Mouse (Mus musculus) MEL (cell line): ENCODE data around the gene Actn1. TPM values are rescaled to one million over a fixed set of nuclear protein-coding genes. Genes with fewer than 3 reads are reported as not detected.

ENCODE experiments used
- DNase-seq: peaks from one replicate; pipeline ENCODE4 v3.0.0; 2011; ENCODE audit warnings: low read depth, low spot score
- H3K27ac ChIP-seq: 2 replicates; pipeline ENCODE4 v1.5.1; 2012; ENCODE audit warnings: low read depth, mild to moderate bottlenecking, control low read depth, low read length, moderate library complexity; ENCODE audit not compliant: control insufficient read depth
- H3K27me3 ChIP-seq, 2 experiments: fragments of 150-350 bp in 1 of 2; sonication (generic) in 1 of 2; 2 replicates each; pipeline ENCODE4 v1.6.1; 2012; ENCODE audit warnings: low read length in 2 of 2, mild to moderate bottlenecking in 2 of 2, improper control_type of control experiment in 1 of 2, moderate library complexity in 1 of 2; ENCODE audit not compliant: insufficient read depth in 2 of 2, control insufficient read depth in 1 of 2
- H3K36me3 ChIP-seq, 2 experiments: 2 replicates each; pipeline ENCODE4 v1.6.1; 2012 to 2014; ENCODE audit warnings: low read length in 2 of 2, improper control_type of control experiment in 1 of 2, inconsistent platforms in 1 of 2, mild to moderate bottlenecking in 1 of 2; ENCODE audit not compliant: insufficient read depth in 2 of 2, control insufficient read depth in 1 of 2
- H3K4me1 ChIP-seq, 2 experiments: fragments of 150-350 bp in 1 of 2; sonication (generic) in 1 of 2; 2 replicates each; pipeline ENCODE4 v1.6.1; 2012; ENCODE audit warnings: low read length in 2 of 2, improper control_type of control experiment in 1 of 2, mild to moderate bottlenecking in 1 of 2; ENCODE audit not compliant: insufficient read depth in 2 of 2, control insufficient read depth in 1 of 2
- H3K4me3 ChIP-seq, 2 experiments: fragments of 150-350 bp in 1 of 2; sonication (generic) in 1 of 2; 2 replicates each; pipeline ENCODE4 v1.5.1; 2012; ENCODE audit warnings: low read depth in 2 of 2, low read length in 2 of 2, mild to moderate bottlenecking in 2 of 2, moderate library complexity in 2 of 2, control low read depth in 1 of 2, improper control_type of control experiment in 1 of 2; ENCODE audit not compliant: control insufficient read depth in 1 of 2, insufficient read depth in 1 of 2
- H3K79me2 ChIP-seq: 2 replicates; pipeline ENCODE4 v1.6.1; 2012; ENCODE audit warnings: mild to moderate bottlenecking, low read length, moderate library complexity; ENCODE audit not compliant: control insufficient read depth, poor library complexity, insufficient read depth
- H3K9ac ChIP-seq: 2 replicates; pipeline ENCODE4 v1.6.1; 2012; ENCODE audit warnings: low read depth, mild to moderate bottlenecking, control low read depth, low read length, moderate library complexity; ENCODE audit not compliant: control insufficient read depth, poor library complexity, severe bottlenecking
- H3K9me3 ChIP-seq: fragments of 150-350 bp; sonication (generic); replicated peaks from 2 replicates; pipeline ENCODE4 v1.6.1; 2012; ENCODE audit warnings: mild to moderate bottlenecking, low read length, improper control_type of control experiment, moderate library complexity; ENCODE audit not compliant: insufficient read depth
- BHLHE40 ChIP-seq: IDR thresholded peaks from 2 replicates; pipeline ENCODE4 v1.6.1; 2012; ENCODE audit warnings: low read depth, mild to moderate bottlenecking, inconsistent platforms, low read length, improper control_type of control experiment, borderline replicate concordance
- ETS1 ChIP-seq: IDR thresholded peaks from 2 replicates; pipeline ENCODE4 v1.6.1; 2012; ENCODE audit warnings: low read depth, mild to moderate bottlenecking, inconsistent platforms, low read length, improper control_type of control experiment, moderate library complexity
- GATA1 ChIP-seq: IDR thresholded peaks from 2 replicates; pipeline ENCODE4 v1.6.1; 2011; ENCODE audit warnings: low read depth, low read length, improper control_type of control experiment
- HCFC1 ChIP-seq: IDR thresholded peaks from 2 replicates; pipeline ENCODE4 v1.6.1; 2012; ENCODE audit warnings: low read depth, mild to moderate bottlenecking, inconsistent platforms, low read length, improper control_type of control experiment, moderate library complexity
- MAFK ChIP-seq: IDR thresholded peaks from 2 replicates; pipeline ENCODE4 v1.6.1; 2011; ENCODE audit warnings: low read depth, mild to moderate bottlenecking, low read length, improper control_type of control experiment, borderline replicate concordance
- MXI1 ChIP-seq: IDR thresholded peaks from 2 replicates; pipeline ENCODE4 v1.6.1; 2011; ENCODE audit warnings: mild to moderate bottlenecking, low read depth, low read length, improper control_type of control experiment
- NELFE ChIP-seq: IDR thresholded peaks from 2 replicates; pipeline ENCODE4 v1.6.1; 2011; ENCODE audit warnings: low read depth, low read length, improper control_type of control experiment
- RAD21 ChIP-seq: IDR thresholded peaks from 2 replicates; pipeline ENCODE4 v1.6.1; 2011; ENCODE audit warnings: mild to moderate bottlenecking, low read depth, low read length, improper control_type of control experiment
- RCOR1 ChIP-seq: IDR thresholded peaks from 2 replicates; pipeline ENCODE4 v1.6.1; 2012; ENCODE audit warnings: low read depth, mild to moderate bottlenecking, inconsistent platforms, low read length, improper control_type of control experiment
- SIN3A ChIP-seq: IDR thresholded peaks from 2 replicates; pipeline ENCODE4 v1.6.1; 2012; ENCODE audit warnings: low read length, improper control_type of control experiment, inconsistent platforms
- USF1 ChIP-seq: IDR thresholded peaks from 2 replicates; pipeline ENCODE4 v1.6.1; 2014; ENCODE audit warnings: low read depth, mild to moderate bottlenecking, inconsistent platforms, low read length, improper control_type of control experiment, moderate library complexity
- ZKSCAN1 ChIP-seq: IDR thresholded peaks from 2 replicates; pipeline ENCODE4 v1.6.1; 2012; ENCODE audit warnings: low read depth, mild to moderate bottlenecking, inconsistent platforms, low read length, improper control_type of control experiment, moderate library complexity
- ZNF384 ChIP-seq: IDR thresholded peaks from 2 replicates; pipeline ENCODE4 v1.6.1; 2012; ENCODE audit warnings: low read depth, mild to moderate bottlenecking, inconsistent platforms, low read length, improper control_type of control experiment
- polyA plus RNA-seq, 2 experiments: library from polyadenylated mRNA; stranded (reverse) in 1 of 2; unstranded in 1 of 2; fragments of >175 nt in 1 of 2; fragments of >200 nt in 1 of 2; gene quantifications; 2 replicates each; pipeline versions ENCODE4 v1.2.1 to v1.2.4; 2012; ENCODE audit warnings: low replicate concordance in 2 of 2, low read depth in 1 of 2; ENCODE audit not compliant: insufficient read length in 2 of 2, insufficient read depth in 1 of 2, missing spikeins in 1 of 2
- total RNA-seq: library from RNA; depleted of rRNA; stranded (reverse); fragments of 300-350 nt; gene quantifications from 2 replicates; pipeline ENCODE4 v1.2.3, GENCODE M21; 2012; rRNA removed

Actn1 gene
- total and polyA plus RNA-seq, 3 experiments: 7.8 to 27.0 TPM; not detected in 1

DNA sequence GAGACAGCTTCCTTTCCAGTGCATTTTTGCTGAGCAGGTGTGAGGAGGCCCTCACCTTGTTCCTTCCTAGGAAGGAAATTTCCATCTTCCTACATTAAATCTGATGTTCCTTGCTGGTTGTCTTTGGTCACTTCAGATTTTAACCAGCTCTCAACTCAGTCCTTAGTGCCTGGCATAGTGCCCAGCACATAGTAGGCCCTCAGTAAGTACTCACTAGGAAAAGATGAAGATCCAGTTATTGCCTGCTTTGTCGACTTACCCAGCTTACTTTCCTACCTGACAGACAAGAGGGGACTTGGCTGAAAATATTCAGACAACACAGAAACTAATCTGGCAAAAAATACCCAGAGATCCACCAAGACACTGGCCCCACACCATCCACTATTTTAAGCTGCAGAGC, 138.7 kb downstream of the Actn1 start:
- Histone ChIP-seq H3K4me3 (no peak overlapping the region), H3K9ac (no peak overlapping the region), H3K79me2 (no peaks in the 10 kb centered on the region), H3K27ac (no peak overlapping the region), H3K9me3 (no peaks in the 10 kb centered on the region), H3K4me1 (peaks cover 2 to 6% of the 10 kb centered on the region in 2 experiments; a peak in 2 of 4 replicates), H3K27me3 (no peaks in the 10 kb centered on the region), H3K36me3 (peaks cover 0 to 13% of the 10 kb centered on the region in 2 experiments; a peak in 2 of 4 replicates)
- no peak for DNase-seq
- TF ChIP-seq GATA1: no peak
- peak; percentile 88 for TF ChIP-seq ZKSCAN1

GRCm38 (mm10) chr12:80118588-80118987, 141.6 kb downstream of the Actn1 start:
- no peak overlapping the region for H3K4me3 ChIP-seq
- H3K4me1 ChIP-seq: peaks cover 2 to 11% of the 10 kb centered on the region in 2 experiments; a peak in 2 of 4 replicates

More at GRCm38 (mm10) chr12:80118588-80118987, 141.6 kb downstream of the Actn1 start:
- Histone ChIP-seq H3K36me3 (peaks cover 0 to 18% of the 10 kb centered on the region in 2 experiments; a peak in 2 of 4 replicates), H3K79me2 (peaks cover 12% of the 10 kb centered on the region), H3K9me3 (no peaks in the 10 kb centered on the region), H3K27ac (no peak overlapping the region), H3K27me3 (no peaks in the 10 kb centered on the region), H3K9ac (no peak overlapping the region)
- DNase-seq: no peak
- no peak for TF ChIP-seq SIN3A
- TF ChIP-seq RCOR1: no peak
- TF ChIP-seq RAD21: no peak
- TF ChIP-seq USF1: no peak
- no peak for TF ChIP-seq ETS1
- no peak for TF ChIP-seq ZNF384
- no peak for TF ChIP-seq MAFK
- TF ChIP-seq NELFE: no peak
- TF ChIP-seq HCFC1: no peak
- TF ChIP-seq ZKSCAN1: no peak
- TF ChIP-seq MXI1: no peak
- TF ChIP-seq BHLHE40: no peak

Other genes starting within 250 kb of the Actn1 start
- gene Zfp36l1, start 147.4 kb downstream of the Actn1 start, total RNA-seq: 1.2 and 1.5 TPM in 2 replicates
- 10 to 100 TPM in 1 of 2 experiments, not detected in 1; 22.5 TPM for gene Zfp36l1, start 147.4 kb downstream of the Actn1 start, polyA plus RNA-seq
- 8.1 and 9.0 TPM in 2 replicates for gene Dcaf5, start 176.2 kb upstream of the Actn1 start, total RNA-seq
- 10 to 100 TPM in 1 of 2 experiments, not detected in 1; 15.6 TPM for gene Dcaf5, start 176.2 kb upstream of the Actn1 start, polyA plus RNA-seq
- 8.5 and 9.6 TPM in 2 replicates for gene Exd2, start 202.7 kb upstream of the Actn1 start, total RNA-seq
- 10 to 100 TPM in 1 of 2 experiments, not detected in 1; 12.8 TPM for gene Exd2, start 202.7 kb upstream of the Actn1 start, polyA plus RNA-seq